Mouse (Mus musculus) stomach, postnatal 0 days (tissue): ENCODE data around the gene Dock8.

Source experiments
- CTCF ChIP-seq: IDR thresholded peaks from 2 replicates; pipeline ENCODE4 v1.5.1; 2016; ENCODE audit warnings: antibody characterized with exemption, low read depth, mild to moderate bottlenecking, moderate library complexity
- EP300 ChIP-seq: optimal IDR thresholded peaks from 2 replicates; pipeline ENCODE3; 2016; ENCODE audit warnings: antibody characterized with exemption

GRCm38 (mm10) chr19:25184076-25184475 is 184.7 kb downstream of the Dock8 start:
- TF ChIP-seq CTCF (no peak), EP300 (no peak)
